Mouse (Mus musculus) MEL (cell line): Measurements from ENCODE around the gene Gemin5.

Experiments
- BHLHE40 ChIP-seq: IDR thresholded peaks from 2 replicates; pipeline ENCODE4 v1.6.1; 2012; ENCODE audit warnings: low read depth, mild to moderate bottlenecking, inconsistent platforms, low read length, improper control_type of control experiment, borderline replicate concordance
- CTCF ChIP-seq, 3 experiments: IDR thresholded peaks in 2 of 3; conservative IDR thresholded peaks in 1 of 3; 2 replicates each; pipeline ENCODE4 v1.5.1; 2011 to 2012; ENCODE audit warnings: low read length in 3 of 3, low read depth in 2 of 3, mild to moderate bottlenecking in 2 of 3, improper control_type of control experiment in 1 of 3, inconsistent platforms in 1 of 3, mixed read lengths in 1 of 3, moderate library complexity in 1 of 3; ENCODE audit not compliant: control insufficient read depth in 1 of 3, insufficient read depth in 1 of 3, poor library complexity in 1 of 3, severe bottlenecking in 1 of 3
- EP300 ChIP-seq, 2 experiments: IDR thresholded peaks; 2 replicates each; pipeline ENCODE4 v1.6.1; 2011; ENCODE audit warnings: improper control_type of control experiment in 2 of 2, low read length in 2 of 2, low read depth in 1 of 2, mild to moderate bottlenecking in 1 of 2
- ETS1 ChIP-seq: IDR thresholded peaks from 2 replicates; pipeline ENCODE4 v1.6.1; 2012; ENCODE audit warnings: low read depth, mild to moderate bottlenecking, inconsistent platforms, low read length, improper control_type of control experiment, moderate library complexity
- GATA1 ChIP-seq: IDR thresholded peaks from 2 replicates; pipeline ENCODE4 v1.6.1; 2011; ENCODE audit warnings: low read depth, low read length, improper control_type of control experiment
- MAFK ChIP-seq: IDR thresholded peaks from 2 replicates; pipeline ENCODE4 v1.6.1; 2011; ENCODE audit warnings: low read depth, mild to moderate bottlenecking, low read length, improper control_type of control experiment, borderline replicate concordance
- TBP ChIP-seq: IDR thresholded peaks from 2 replicates; pipeline ENCODE4 v1.8.0; 2011; ENCODE audit warnings: low read depth, low read length, improper control_type of control experiment
- USF1 ChIP-seq: IDR thresholded peaks from 2 replicates; pipeline ENCODE4 v1.6.1; 2014; ENCODE audit warnings: low read depth, mild to moderate bottlenecking, inconsistent platforms, low read length, improper control_type of control experiment, moderate library complexity
- ZC3H11A ChIP-seq: IDR thresholded peaks from 2 replicates; pipeline ENCODE4 v1.6.1; 2012; ENCODE audit warnings: low read depth, mild to moderate bottlenecking, inconsistent platforms, low read length, improper control_type of control experiment
- ZNF384 ChIP-seq: IDR thresholded peaks from 2 replicates; pipeline ENCODE4 v1.6.1; 2012; ENCODE audit warnings: low read depth, mild to moderate bottlenecking, inconsistent platforms, low read length, improper control_type of control experiment

- TF ChIP-seq ETS1 = no peak
- no peak for TF ChIP-seq CTCF (IDR thresholded peaks at IDR 0.05 in 2 of 3, conservative IDR thresholded peaks at IDR 0.05 in 1 of 3; ENCODE audit: control insufficient read depth in 1 of 3, insufficient read depth in 1 of 3, low read depth in 2 of 3, low read length in 3 of 3, poor library complexity in 1 of 3, severe bottlenecking in 1 of 3)
- TF ChIP-seq TBP = no peak
- no peak for TF ChIP-seq ZNF384
- no peak for TF ChIP-seq GATA1
- no peak for TF ChIP-seq EP300 (IDR thresholded peaks at IDR 0.05; ENCODE audit: low read depth in 1 of 2, low read length in 2 of 2)
- no peak for TF ChIP-seq USF1
- no peak for TF ChIP-seq MAFK
- no peak for TF ChIP-seq ZC3H11A
- TF ChIP-seq BHLHE40 = no peak
Observed at GRCm38 (mm10) chr11:58167822-58168166, 545 bp downstream of the Gemin5 start.
